Mouse (Mus musculus) gastrocnemius, postnatal 4 days (tissue): ENCODE results near the gene Foxf1. TPM values are rescaled to one million over a fixed set of nuclear protein-coding genes. Genes with fewer than 3 reads are reported as not detected.

ENCODE experiments used
- DNase-seq, 2 experiments: peaks; one replicate each; pipeline ENCODE4 v3.0.0; 2021 to 2022; ENCODE audit warnings: low spot score in 2 of 2, mixed read lengths in 2 of 2
- microRNA-seq: library from miRNA; unstranded; fragments of <30 nt; microRNA quantifications from one replicate; pipeline ENCODE4 v1.2.0, GENCODE M21; 2021
- total RNA-seq, 2 experiments: library from RNA; stranded (reverse); gene quantifications; 2 replicates each; pipeline ENCODE4 v1.2.3; 2021

The Foxf1 gene
- total RNA-seq, 2 experiments from 2014 or later: 0.25 to 0.39 TPM

DNA sequence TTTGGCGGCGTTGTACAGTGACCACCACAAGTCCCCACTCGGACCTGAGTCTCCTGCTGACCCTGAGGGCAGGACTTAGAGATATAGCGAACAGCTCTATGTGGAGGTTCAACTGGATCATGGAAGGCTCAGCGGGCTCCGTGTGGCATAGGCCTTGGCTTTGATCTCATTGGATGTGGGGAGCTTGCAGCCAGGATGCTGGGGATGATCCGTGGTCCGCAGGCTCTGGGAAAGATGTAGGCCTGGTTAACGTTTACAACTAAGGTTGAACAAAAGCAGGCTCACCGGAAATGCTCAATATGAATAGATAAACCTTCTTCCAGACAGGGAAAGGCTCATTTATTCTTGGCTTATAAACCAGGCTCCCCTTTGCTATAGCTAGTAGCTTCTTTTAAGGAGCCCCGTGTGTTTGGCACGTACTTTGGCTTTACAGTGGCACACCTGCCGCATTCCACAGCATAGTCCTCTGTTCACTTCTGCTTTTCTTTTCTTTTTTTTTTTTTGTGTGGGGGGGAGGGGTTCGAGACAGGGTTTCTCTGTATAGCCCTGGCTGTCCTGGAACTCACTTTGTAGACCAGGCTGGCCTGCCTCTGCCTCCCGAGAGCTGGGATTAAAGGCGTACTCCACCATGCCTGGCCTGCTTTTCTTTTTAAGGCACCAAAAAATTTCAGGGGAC lies 45.2 kb downstream of the Foxf1 start:
- no peak for DNase-seq

DNA sequence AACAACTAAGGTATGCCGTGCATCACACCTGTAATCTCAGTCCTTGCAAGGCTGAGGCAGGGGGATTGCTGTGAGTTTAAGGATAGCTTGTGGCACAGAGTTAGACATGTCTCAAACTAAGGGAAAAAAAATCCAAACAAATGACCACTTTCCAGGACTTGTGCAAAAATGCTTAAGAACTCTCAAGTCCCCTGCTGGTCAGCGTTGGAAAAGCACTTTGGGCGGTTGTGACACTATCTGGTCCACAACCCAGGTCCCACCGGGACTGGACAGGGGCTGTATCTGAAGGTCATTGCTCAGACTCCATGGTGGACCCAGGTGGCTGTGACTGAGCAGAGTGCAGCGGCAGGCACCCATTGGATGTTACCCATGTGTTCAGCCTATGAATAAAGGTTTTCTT lies 46.3 kb downstream of the Foxf1 start:
- DNase-seq: no peak

DNA sequence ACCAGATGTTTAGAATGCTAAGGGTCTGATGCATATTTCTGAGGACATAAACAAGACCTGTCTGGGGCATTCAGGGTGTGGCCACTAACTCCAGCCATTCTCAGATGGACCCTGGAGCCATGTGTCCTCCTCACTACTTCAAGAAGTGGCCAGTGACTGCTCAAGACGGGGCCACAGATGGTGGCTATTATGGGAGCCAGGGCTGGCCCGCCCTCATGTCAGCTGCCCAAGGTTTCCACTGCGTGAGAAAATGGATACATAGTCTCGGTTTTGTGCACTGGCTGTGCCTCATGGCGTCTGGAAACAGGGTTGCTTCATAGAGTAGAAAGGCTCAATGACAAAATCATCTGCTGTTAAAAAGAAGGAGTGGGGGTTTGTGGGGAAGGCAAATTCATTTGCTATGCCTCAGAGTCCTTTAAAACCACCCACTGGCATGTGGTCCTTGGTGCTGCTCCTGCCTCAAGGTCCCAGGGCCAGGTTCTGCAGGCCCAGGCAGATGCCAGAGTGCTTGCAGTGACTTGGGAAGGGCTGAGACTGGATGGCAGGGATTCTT lies 48.9 kb downstream of the Foxf1 start:
- DNase-seq: no peak

DNA sequence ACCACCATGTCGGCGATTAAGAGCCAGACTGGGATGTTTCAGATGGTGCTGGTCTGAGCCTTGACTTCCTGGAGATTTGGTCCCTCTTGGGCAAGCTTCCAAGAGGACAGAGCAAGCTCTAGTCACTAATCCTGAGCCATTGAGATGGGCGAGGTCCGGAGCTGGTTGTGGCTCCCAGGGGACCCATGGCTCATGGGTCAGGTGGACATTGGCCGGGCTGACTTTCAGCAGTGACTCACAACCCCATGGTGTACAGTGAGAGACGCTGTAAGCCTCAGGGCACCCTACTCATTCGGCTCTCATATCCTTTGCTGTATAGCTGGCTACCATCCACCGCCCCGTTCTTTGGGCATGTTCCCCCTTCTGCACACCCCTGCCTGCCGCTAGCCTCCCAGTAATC lies 49.9 kb downstream of the Foxf1 start:
- no peak for DNase-seq

DNA sequence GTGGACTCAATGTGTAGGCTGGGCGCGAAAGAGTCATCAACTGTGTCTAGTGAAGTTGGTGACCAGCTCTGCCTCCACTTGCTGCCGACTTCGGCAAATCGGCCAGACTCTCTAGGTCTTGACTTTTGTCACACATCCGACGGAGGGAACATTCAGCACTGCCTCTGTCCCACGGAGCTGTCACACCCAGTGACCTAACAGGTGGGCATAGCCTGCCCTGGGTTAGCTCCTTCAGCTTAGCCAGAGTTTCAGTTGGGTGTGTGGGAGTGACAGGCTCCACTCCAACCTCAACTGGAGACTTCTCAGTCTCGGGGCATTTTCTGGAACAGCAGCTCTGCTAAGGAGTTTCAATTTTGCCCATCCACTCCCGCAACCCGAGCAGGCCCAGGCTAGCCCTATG lies 50.3 kb downstream of the Foxf1 start:
- DNase-seq: no peak

DNA sequence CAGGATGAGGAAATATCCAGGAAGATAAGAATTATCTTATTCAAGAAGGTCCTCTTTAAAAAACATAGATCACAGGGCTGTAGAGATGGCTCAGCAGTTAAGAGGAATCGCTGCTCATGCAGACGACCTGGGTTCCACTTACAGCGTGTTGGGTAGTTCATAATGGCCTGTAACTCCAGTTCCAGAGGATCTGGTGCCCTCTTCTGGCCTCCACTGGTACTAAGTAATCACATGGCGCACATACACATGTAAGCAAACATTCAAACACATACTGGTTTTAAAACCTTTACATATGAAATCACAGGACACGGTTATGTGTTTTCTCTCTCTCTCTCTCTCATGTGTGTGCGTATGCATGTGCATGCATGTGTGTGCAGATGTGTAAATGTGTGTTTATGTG lies 52.7 kb downstream of the Foxf1 start:
- no peak for DNase-seq

Small RNAs within 50 kb of the gene (microRNA-seq; reads per million reads assigned to microRNA genes)
- not detected for gene Gm27530

Other genes with a start within 250 kb of the Foxf1 start
- gene Mthfsd, start 24.0 kb downstream of the Foxf1 start, total RNA-seq: 10 to 100 TPM; 18.2 to 19.6 TPM
- gene Foxc2, start 31.8 kb downstream of the Foxf1 start, total RNA-seq: 1 to 10 TPM; 1.3 TPM
- gene Foxl1, start 43.6 kb downstream of the Foxf1 start, total RNA-seq: under 1 TPM; 0.13 to 0.39 TPM